Mouse (Mus musculus): ENCODE results near the gene Cxcl1.
"Not testable (repeated sequence)": the region's sequence is repeated elsewhere in the genome, so short reads cannot be mapped to it uniquely, and the experiment has no call there.

Gene Cxcl1

DNA sequence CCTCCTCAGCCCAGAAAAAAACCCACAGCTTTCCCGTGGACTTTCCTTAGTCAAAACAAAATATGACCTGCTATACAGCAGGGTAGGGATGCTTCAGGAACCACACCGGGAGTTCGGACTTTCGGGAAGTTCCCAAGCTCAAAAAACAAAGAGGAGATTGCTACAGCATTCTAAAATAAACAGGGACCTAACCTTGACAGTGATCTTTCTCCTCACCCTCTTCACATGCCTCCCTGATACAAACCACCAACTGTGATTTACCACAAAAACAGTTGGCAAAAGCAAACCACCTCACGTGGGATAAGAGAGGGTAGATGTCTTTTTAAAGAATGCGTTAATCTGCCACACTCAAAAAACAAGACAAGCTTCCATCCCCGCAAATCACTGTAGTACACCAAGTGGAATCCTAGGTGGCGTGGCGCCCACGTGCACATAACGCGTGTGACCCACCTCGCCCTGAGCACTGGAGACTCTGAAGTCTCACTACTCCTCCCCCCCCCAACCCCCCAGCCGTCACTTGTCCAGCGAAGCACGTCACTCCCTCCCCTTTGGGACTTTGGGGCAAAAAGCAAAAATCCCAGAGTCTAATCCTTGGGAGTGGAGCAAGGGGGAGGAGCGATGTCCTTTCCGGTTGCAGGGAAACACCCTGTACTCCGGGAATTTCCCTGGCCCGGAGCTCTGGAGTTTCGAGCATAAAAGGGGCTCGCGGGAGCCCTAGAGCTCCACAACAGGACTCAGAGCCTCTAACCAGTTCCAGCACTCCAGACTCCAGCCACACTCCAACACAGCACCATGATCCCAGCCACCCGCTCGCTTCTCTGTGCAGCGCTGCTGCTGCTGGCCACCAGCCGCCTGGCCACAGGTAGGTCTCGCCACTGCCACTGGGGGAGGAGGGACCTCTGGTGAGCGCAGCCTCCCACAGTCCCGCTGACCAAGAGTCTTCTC, at the start of gene Cxcl1:
Gene Cxcl1 (plus strand): TSS at position 723 of the 945 bp plus-strand sequence.
- DNase-seq (ENCODE audit: extremely low read depth, insufficient read length, low spot score), result peak; percentile 89

GRCm38 (mm10) chr5:90843891-90844290, 47.1 kb upstream of the Cxcl1 start:
- no peak for DNase-seq (ENCODE audit: extremely low read depth, insufficient read length, low spot score)

DNA sequence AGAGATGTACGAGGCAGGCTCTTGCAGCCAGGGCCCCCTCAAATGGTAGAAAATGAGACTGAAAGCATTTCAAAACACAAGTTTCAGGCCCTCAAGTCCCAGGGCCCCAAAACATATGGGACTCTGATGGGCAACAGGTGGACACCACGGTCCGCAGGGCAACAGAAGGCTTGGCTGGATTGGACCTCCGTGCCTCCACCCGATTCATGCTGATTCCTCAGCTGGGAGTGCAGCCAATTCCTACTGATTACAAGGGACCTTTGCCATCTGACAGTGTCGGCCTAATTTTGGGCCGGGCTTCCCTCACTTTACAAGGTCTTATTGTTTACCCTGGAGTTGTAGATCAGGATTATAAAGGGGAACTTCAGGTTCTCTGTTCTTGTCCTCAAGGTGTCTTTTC, 40.9 kb upstream of the Cxcl1 start:
- not testable (repeated sequence) for DNase-seq (ENCODE audit: extremely low read depth, insufficient read length, low spot score)

DNA sequence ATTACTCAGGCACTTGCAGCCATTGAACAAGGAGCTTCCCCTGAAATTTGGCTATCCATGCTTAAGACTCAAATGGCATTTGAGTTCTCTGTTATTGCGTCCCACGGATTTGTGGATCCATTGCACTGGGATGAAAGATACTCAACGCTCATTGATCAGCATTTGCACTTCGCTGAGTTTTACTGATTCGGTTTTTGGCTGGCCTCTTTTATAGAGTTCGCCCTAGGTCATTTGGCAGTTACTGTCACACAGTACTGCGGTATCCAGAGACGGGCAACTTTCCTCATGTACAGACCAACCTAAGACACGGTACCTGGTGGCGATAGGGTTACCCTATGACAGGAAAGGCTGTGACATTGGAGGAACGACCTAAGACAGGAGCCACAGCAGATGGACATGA, 39.6 kb upstream of the Cxcl1 start:
- DNase-seq (ENCODE audit: extremely low read depth, insufficient read length, low spot score), result not testable (repeated sequence)

- DNase-seq (ENCODE audit: extremely low read depth, insufficient read length, low spot score), result no peak
Observed at GRCm38 (mm10) chr5:90853206-90853605, 37.8 kb upstream of the Cxcl1 start.

- peak; percentile 19 for DNase-seq (ENCODE audit: extremely low read depth, insufficient read length, low spot score)
Observed at GRCm38 (mm10) chr5:90855308-90856230, 35.5 kb upstream of the Cxcl1 start.

DNA sequence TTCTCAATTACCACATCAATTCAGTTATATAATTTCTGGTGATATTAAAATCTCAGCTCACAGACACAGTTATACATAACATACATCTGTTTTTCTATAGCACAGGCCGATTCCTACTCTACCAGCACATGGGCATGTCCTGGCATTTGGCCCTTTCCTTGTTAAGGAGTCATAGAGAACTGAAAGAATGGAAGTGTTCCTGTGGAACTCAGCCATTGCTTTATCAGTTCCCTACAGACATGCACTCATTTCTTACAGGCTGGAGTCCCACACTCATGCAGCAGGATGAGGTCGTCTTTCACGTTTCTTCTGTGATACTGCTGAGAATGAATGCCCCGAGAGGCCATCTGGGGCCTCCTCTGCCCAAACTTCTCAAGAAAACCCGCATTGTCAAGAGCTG, 33.6 kb upstream of the Cxcl1 start:
- DNase-seq (ENCODE audit: extremely low read depth, insufficient read length, low spot score), result no peak

GRCm38 (mm10) chr5:90858429-90858828, 32.6 kb upstream of the Cxcl1 start:
- DNase-seq (ENCODE audit: extremely low read depth, insufficient read length, low spot score), result no peak

- DNase-seq (ENCODE audit: extremely low read depth, insufficient read length, low spot score), result no peak
Observed at GRCm38 (mm10) chr5:90859031-90859430, 32.0 kb upstream of the Cxcl1 start.

DNA sequence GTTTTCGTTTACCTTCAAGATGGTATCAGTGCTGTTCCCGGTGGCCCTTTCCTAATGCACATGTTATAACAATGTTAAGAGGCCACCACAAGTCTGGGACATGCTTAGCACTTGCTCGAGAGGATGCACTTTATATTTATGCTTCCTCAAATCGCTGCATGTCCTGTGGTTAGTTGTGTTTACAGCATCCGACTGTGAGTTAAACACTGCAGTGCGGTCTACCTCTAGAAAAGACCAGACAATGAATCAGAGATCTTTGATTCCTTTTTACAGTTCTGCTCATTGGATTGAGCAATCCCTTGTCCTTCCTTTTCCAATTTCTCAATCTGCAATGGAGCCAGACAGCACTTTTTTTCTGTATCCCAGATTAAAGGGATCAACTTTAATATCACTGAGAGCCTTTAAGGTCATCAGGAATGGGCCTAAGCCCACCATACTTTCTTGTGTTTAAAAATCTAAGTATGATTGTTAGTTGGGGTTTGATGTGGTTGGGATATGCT, 29.1 kb upstream of the Cxcl1 start:
- DNase-seq (ENCODE audit: extremely low read depth, insufficient read length, low spot score), result no peak

DNA sequence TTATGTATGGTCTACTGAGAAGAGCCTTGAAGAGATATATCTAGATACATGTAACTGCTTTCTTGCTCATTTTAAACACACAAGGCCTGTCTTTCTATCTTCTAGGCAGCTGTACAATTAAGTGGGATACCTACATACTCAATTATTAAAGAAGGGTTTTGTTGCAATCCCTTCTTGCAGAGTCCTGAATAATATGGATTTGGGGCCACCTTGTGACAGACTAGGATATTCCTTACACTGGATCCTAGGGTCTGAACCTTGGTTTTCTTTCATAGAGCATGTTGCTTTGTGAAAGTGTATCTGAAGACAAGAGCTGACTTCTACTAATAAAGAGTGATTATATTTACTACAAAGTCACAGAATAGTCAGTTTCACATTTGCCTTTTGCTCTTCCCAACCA, 24.3 kb upstream of the Cxcl1 start:
- no peak for DNase-seq (ENCODE audit: extremely low read depth, insufficient read length, low spot score)

DNA sequence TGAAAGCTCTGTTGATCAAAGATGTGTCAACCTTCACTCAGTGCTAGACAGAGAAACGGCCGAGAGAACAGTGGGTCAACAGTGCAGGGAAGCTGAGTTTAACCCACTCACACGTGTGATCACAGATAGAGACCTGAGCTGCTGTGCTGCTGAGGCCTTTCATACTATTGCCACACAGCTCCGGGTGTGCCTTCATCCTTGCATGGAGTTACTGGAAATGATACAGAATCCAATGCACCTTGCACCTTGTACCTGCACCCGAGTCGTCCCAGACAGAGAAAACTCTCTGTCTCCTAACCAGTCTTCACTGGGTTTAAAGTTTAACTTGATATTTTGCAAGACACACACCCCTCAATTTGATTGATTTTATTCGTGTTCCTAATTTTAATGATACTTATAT, 18.7 kb upstream of the Cxcl1 start:
- DNase-seq (ENCODE audit: extremely low read depth, insufficient read length, low spot score), result no peak

DNA sequence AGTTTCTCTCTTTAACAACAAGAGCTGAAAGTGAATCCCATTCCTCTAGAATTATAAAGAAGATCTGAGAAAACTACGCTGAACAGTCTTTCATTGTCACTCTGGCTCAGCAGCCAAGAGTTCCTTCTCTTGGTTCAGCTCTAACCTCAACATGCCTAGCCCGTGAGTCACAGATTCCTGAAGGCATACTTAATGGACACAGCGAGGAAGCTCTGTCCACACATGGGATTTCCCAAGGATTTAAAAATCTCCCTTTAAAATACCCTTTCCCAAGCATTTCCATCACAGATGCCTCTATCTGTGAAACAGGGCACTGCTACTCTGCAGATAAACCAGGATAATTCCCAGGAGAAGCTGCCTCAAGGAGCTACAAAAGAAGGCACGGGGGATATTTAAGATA, 15.0 kb upstream of the Cxcl1 start:
- peak; percentile 64 for DNase-seq (ENCODE audit: extremely low read depth, insufficient read length, low spot score)

- DNase-seq (ENCODE audit: extremely low read depth, insufficient read length, low spot score), result no peak
Observed at GRCm38 (mm10) chr5:90876471-90877172, 14.4 kb upstream of the Cxcl1 start.

DNA sequence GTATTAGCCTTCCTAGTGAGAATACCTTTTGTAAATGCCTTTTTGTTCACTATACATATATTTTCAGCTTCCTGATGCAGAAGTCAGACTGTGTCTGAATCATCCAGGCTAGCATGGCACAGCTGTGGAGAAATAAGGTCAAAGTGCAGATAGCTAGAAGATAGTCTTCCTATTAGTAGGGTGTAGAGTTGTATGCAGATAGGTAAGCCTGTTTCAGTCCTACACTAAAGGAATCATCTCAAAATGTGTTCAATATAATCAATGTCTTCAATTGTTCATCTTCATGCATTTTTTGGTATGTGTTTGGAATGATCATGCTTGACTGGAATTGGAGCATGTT, 13.9 kb upstream of the Cxcl1 start:
- DNase-seq (ENCODE audit: extremely low read depth, insufficient read length, low spot score), result no peak

GRCm38 (mm10) chr5:90879307-90880014, 11.6 kb upstream of the Cxcl1 start:
- DNase-seq (ENCODE audit: extremely low read depth, insufficient read length, low spot score), result no peak

DNA sequence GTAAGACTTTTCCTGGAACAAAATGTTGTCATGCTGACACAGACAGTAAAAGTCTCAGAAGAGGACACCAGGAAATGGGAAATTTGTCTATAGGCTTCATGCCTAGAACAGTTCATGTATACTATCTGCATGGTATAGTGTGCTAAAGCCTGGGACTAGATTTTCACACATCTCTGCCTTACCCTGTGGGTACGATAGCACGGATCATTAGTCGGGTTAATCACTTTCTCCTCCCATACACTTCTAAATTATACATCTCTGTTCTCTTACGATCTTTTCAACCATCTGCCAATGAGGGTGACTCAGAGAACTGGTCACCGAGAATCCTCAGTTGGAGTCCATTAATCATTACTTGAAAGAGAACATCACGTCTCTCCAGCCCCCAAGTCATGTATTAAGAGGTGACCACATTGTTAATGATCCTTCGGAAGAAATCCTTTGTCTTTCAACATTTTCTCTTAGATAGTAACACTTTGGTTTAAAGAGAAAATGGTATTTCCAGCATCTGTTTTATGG, 10.6 kb upstream of the Cxcl1 start:
- no peak for DNase-seq (ENCODE audit: extremely low read depth, insufficient read length, low spot score)

DNA sequence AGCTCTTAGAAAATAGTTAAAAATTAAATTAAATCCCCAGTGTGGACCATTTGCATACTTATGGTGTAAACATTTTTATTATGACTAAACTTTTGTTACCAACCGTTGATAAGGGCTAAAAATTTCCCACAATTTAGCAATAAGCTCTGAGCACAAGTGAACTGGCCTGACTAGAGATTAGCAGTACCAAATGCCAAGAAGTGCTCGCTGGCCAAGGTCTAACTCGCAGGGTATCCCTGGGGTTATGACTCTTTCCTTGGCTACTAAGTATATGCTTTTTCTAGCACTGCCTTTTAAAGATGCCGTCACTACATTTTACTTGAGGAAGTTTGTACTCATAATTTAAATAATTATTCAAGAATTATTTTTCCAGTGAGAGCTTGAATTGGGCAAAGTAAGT, 10.0 kb upstream of the Cxcl1 start:
- DNase-seq (ENCODE audit: extremely low read depth, insufficient read length, low spot score), result no peak

DNA sequence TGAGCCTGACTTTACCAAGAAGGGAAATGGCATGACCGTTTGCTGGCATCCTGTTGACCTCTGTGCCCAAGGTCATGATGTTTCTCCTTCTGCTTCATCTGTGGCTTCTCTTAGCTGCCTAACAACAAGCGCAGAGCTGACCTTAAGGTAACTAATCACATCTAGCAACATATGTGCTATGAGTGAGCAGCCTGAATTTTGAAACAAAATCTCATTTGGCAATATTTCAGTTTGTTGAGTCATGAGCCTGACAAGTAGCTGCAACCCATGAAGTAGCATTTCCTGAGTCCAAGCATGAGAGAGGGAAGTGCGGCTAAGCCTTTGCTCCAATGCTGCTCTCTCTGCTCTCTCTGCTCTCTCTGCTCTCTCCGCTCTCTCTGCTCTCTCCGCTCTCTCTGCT, 9.4 kb upstream of the Cxcl1 start:
- DNase-seq (ENCODE audit: extremely low read depth, insufficient read length, low spot score), result peak; percentile 71

- peak; percentile 66 for DNase-seq (ENCODE audit: extremely low read depth, insufficient read length, low spot score)
Observed at GRCm38 (mm10) chr5:90882146-90882545, 8.9 kb upstream of the Cxcl1 start.

All from 3134 (cell line).